8 mouse cellular contexts compared by ENCODE assay signal in genomic region chr5:115470766-115471531, GRCm38 (mm10). TPM values are rescaled to one million over a fixed set of nuclear protein-coding genes. Genes with fewer than 3 reads are reported as not detected.
DNase-seq lines count a peak whose midpoint lies in the region; ATAC-seq lines count a peak whose summit lies in the region.

No protein-coding gene starts in this region.

- H3K4me2 ChIP-seq in forebrain, embryonic 11.5 days (ENCODE audit: low read depth, low read length, severe bottlenecking), result no peak overlapping the region
- H3K4me2 ChIP-seq in forebrain, embryonic 16.5 days (ENCODE audit: low read length), result no peak overlapping the region; the same call in 1 of the 2 replicates
- H3K4me2 ChIP-seq in embryonic facial prominence, embryonic 12.5 days (replicated peaks), result 0 out of 2 replicates have a peak overlapping the region, but pooled peaks have one; percentile 8

- 41% methylated on average over 20 of the region's 20 CpGs for WGBS in forebrain, embryonic 11.5 days
- 37% methylated on average over 20 of the region's 20 CpGs for WGBS in forebrain, embryonic 16.5 days
- 40% methylated on average over 20 of the region's 20 CpGs for WGBS in embryonic facial prominence, embryonic 12.5 days

- ATAC-seq in forebrain, embryonic 11.5 days (replicated peaks; ENCODE audit: low FRiP score), result no peak
- no peak for ATAC-seq in forebrain, embryonic 16.5 days
- no peak for ATAC-seq in embryonic facial prominence, embryonic 12.5 days (ENCODE audit: insufficient number of reproducible peaks, insufficient read depth, low FRiP score, low TSS enrichment)

- H3K27me3 ChIP-seq in forebrain, embryonic 11.5 days (ENCODE audit: control insufficient read depth, insufficient read depth, low read length), result no peaks in the 10 kb centered on the region
- H3K27me3 ChIP-seq in forebrain, embryonic 16.5 days (replicated peaks; ENCODE audit: control insufficient read depth, insufficient read depth, low read length), result no peaks in the 10 kb centered on the region
- H3K27me3 ChIP-seq in embryonic facial prominence, embryonic 12.5 days, result no peaks in the 10 kb centered on the region

- no peak overlapping the region for H3K9ac ChIP-seq in forebrain, embryonic 11.5 days (ENCODE audit: low read length)
- no peak overlapping the region for H3K9ac ChIP-seq in forebrain, embryonic 16.5 days (replicated peaks; ENCODE audit: low read depth, low read length)
- H3K9ac ChIP-seq in embryonic facial prominence, embryonic 12.5 days, result no peak overlapping the region

- H3K4me3 ChIP-seq in forebrain, embryonic 11.5 days (ENCODE audit: low read depth, low read length), result no peak overlapping the region
- no peak overlapping the region for H3K4me3 ChIP-seq in forebrain, embryonic 16.5 days (replicated peaks; ENCODE audit: low read length)
- no peak overlapping the region for H3K4me3 ChIP-seq in embryonic facial prominence, embryonic 12.5 days

- no peaks in the 10 kb centered on the region for H3K36me3 ChIP-seq in forebrain, embryonic 11.5 days (ENCODE audit: control insufficient read depth, insufficient read depth, low read length)
- no peaks in the 10 kb centered on the region for H3K36me3 ChIP-seq in forebrain, embryonic 16.5 days (ENCODE audit: control insufficient read depth, insufficient read depth)
- no peaks in the 10 kb centered on the region for H3K36me3 ChIP-seq in embryonic facial prominence, embryonic 12.5 days

- DNase-seq in forebrain, embryonic 11.5 days (ENCODE audit: low spot score), result peak; percentile 78
- peak; percentile 63 for DNase-seq in right cerebral cortex, postnatal 4 days
- DNase-seq in right cerebral cortex, postnatal 36 days (ENCODE audit: low spot score in 2 of 2), result no peak
- DNase-seq in kidney, adult 8-10 months, result peak; percentile 38 to 66
- peak; percentile 72 for DNase-seq in lung, postnatal 10 days
- DNase-seq in thymus, postnatal 0 days (ENCODE audit: low spot score), result peak; percentile 43

- no peaks in the 10 kb centered on the region for H3K9me3 ChIP-seq in forebrain, embryonic 11.5 days (ENCODE audit: control insufficient read depth, low read length)
- no peaks in the 10 kb centered on the region for H3K9me3 ChIP-seq in forebrain, embryonic 16.5 days (ENCODE audit: control insufficient read depth, low read length)
- no peaks in the 10 kb centered on the region for H3K9me3 ChIP-seq in embryonic facial prominence, embryonic 12.5 days

- no peaks in the 10 kb centered on the region; the same call in 1 of the 2 replicates for H3K4me1 ChIP-seq in forebrain, embryonic 11.5 days (replicated peaks; ENCODE audit: control insufficient read depth, insufficient read depth, low read length)
- H3K4me1 ChIP-seq in forebrain, embryonic 16.5 days (replicated peaks; ENCODE audit: control insufficient read depth, insufficient read depth, low read length), result peaks cover 8% of the 10 kb centered on the region
- 0 out of 2 replicates have a peak, but pooled peaks cover 4% of the 10 kb centered on the region for H3K4me1 ChIP-seq in embryonic facial prominence, embryonic 12.5 days

- H3K27ac ChIP-seq in forebrain, embryonic 11.5 days (ENCODE audit: low read depth, low read length), result no peak overlapping the region
- no peak overlapping the region for H3K27ac ChIP-seq in forebrain, embryonic 16.5 days (ENCODE audit: low read length)
- no peak overlapping the region for H3K27ac ChIP-seq in embryonic facial prominence, embryonic 12.5 days

RNA-seq across cellular contexts. Expression of gene Pla2g1b, which starts 4.9 kb away (rescaled TPM):
- polyA plus RNA-seq in forebrain, embryonic 11.5 days (2014; fragmentation: Nextera tagmentation; extraction: Ambion mirVana), result not detected in 2 replicates
- polyA plus RNA-seq in forebrain, embryonic 16.5 days (2015; fragmentation: Nextera tagmentation; extraction: Ambion mirVana), result not detected in 2 replicates
- polyA plus RNA-seq in embryonic facial prominence, embryonic 12.5 days (2016; fragmentation: Nextera tagmentation; extraction: Ambion mirVana), result not detected in 2 replicates
- 0.99 TPM in 2 replicates for polyA plus RNA-seq in thymus, postnatal 0 days (2015; fragmentation: Nextera tagmentation; extraction: Ambion mirVana)

RNA-seq across cellular contexts. Expression of gene Sirt4, which starts 13.6 kb away (rescaled TPM):
- polyA plus RNA-seq in forebrain, embryonic 11.5 days (2014; fragmentation: Nextera tagmentation; extraction: Ambion mirVana), result 20.6 and 22.0 TPM in 2 replicates
- polyA plus RNA-seq in forebrain, embryonic 16.5 days (2015; fragmentation: Nextera tagmentation; extraction: Ambion mirVana), result 32.7 and 37.6 TPM in 2 replicates
- polyA plus RNA-seq in embryonic facial prominence, embryonic 12.5 days (2016; fragmentation: Nextera tagmentation; extraction: Ambion mirVana), result 23.2 and 25.9 TPM in 2 replicates
- 17.0 and 17.3 TPM in 2 replicates for polyA plus RNA-seq in thymus, postnatal 0 days (2015; fragmentation: Nextera tagmentation; extraction: Ambion mirVana)

RNA-seq across cellular contexts. Expression of gene Pxn, which starts 35.5 kb away (rescaled TPM):
- 11.9 and 12.3 TPM in 2 replicates for polyA plus RNA-seq in forebrain, embryonic 11.5 days (2014; fragmentation: Nextera tagmentation; extraction: Ambion mirVana)
- 20.6 and 22.5 TPM in 2 replicates for polyA plus RNA-seq in forebrain, embryonic 16.5 days (2015; fragmentation: Nextera tagmentation; extraction: Ambion mirVana)
- polyA plus RNA-seq in embryonic facial prominence, embryonic 12.5 days (2016; fragmentation: Nextera tagmentation; extraction: Ambion mirVana), result 46.8 and 47.1 TPM in 2 replicates
- 40.2 and 44.8 TPM in 2 replicates for polyA plus RNA-seq in thymus, postnatal 0 days (2015; fragmentation: Nextera tagmentation; extraction: Ambion mirVana)

RNA-seq across cellular contexts. Expression of gene Msi1, which starts 41.5 kb away (rescaled TPM):
- 202 and 219 TPM in 2 replicates for polyA plus RNA-seq in forebrain, embryonic 11.5 days (2014; fragmentation: Nextera tagmentation; extraction: Ambion mirVana)
- 53.9 and 62.2 TPM in 2 replicates for polyA plus RNA-seq in forebrain, embryonic 16.5 days (2015; fragmentation: Nextera tagmentation; extraction: Ambion mirVana)
- polyA plus RNA-seq in embryonic facial prominence, embryonic 12.5 days (2016; fragmentation: Nextera tagmentation; extraction: Ambion mirVana), result 38.7 and 40.2 TPM in 2 replicates
- 2.2 TPM in 2 replicates for polyA plus RNA-seq in thymus, postnatal 0 days (2015; fragmentation: Nextera tagmentation; extraction: Ambion mirVana)

Comparison
In these comparisons a context has a peak if more than half of its experiments do, and no peak if none do; other contexts are left out.
1. DNase-seq: peak in forebrain, embryonic 11.5 days (single experiment), right cerebral cortex, postnatal 4 days (single experiment), kidney, adult 8-10 months (2 of 2), lung, postnatal 10 days (single experiment) and thymus, postnatal 0 days (single experiment); none in right cerebral cortex, postnatal 36 days (0 of 2).